Mouse (Mus musculus) intestine, embryonic 16.5 days (tissue): ENCODE results near the gene Mau2. TPM values are rescaled to one million over a fixed set of nuclear protein-coding genes. Genes with fewer than 3 reads are reported as not detected.
"Not testable (repeated sequence)": the region's sequence is repeated elsewhere in the genome, so short reads cannot be mapped to it uniquely, and the experiment has no call there.

Experiments used
- ATAC-seq: fragments of 200-750 bp; cut with Nextera tagmentation; 2 replicates; pipeline ENCODE4 v1.8.0; 2017; ENCODE audit warnings: moderate TSS enrichment, moderate library complexity
- H3K27ac ChIP-seq: fragments of 300-500 bp; sonication (generic); 2 replicates; pipeline ENCODE4 v1.5.1; 2014; ENCODE audit warnings: mild to moderate bottlenecking, low read length
- H3K27me3 ChIP-seq: fragments of 300-500 bp; sonication (generic); replicated peaks from 2 replicates; pipeline ENCODE4 v1.6.1; 2014; ENCODE audit warnings: low read length, control low read depth, mixed read lengths; ENCODE audit not compliant: control insufficient read depth, insufficient read depth
- H3K36me3 ChIP-seq: fragments of 300-500 bp; sonication (generic); 2 replicates; pipeline ENCODE4 v1.6.1; 2014; ENCODE audit warnings: low read length, control low read depth; ENCODE audit not compliant: control insufficient read depth, insufficient read depth
- H3K4me1 ChIP-seq: fragments of 300-500 bp; sonication (generic); 2 replicates; pipeline ENCODE4 v1.6.1; 2014; ENCODE audit warnings: low read length, control low read depth, mixed read lengths; ENCODE audit not compliant: control insufficient read depth, insufficient read depth
- H3K4me2 ChIP-seq: fragments of 300-500 bp; sonication (generic); 2 replicates; pipeline ENCODE4 v1.6.1; 2014; ENCODE audit warnings: low read depth, low read length, control low read depth
- H3K4me3 ChIP-seq: fragments of 300-500 bp; sonication (generic); 2 replicates; pipeline ENCODE4 v1.5.1; 2014; ENCODE audit warnings: mild to moderate bottlenecking, low read length
- H3K9ac ChIP-seq: fragments of 300-500 bp; sonication (generic); 2 replicates; pipeline ENCODE4 v1.6.1; 2014; ENCODE audit warnings: low read depth, low read length
- H3K9me3 ChIP-seq: fragments of 300-500 bp; sonication (generic); 2 replicates; pipeline ENCODE4 v1.6.1; 2016; ENCODE audit warnings: low read length, control low read depth; ENCODE audit not compliant: control insufficient read depth
- WGBS: fragments of 180-500 bp; shearing (Covaris S2); extraction: QIAGEN DNeasy Blood & Tissue Kit; methylation state at CpG from one replicate; pipeline ENCODE4 v1.1.7; 2014; 5-methylcytosine and 5-hydroxymethylcytosine counted together
- polyA plus RNA-seq: library from polyadenylated mRNA; unstranded; fragments of >200 nt; fragmentation: Nextera tagmentation; extraction: Ambion mirVana; gene quantifications from 2 replicates; pipeline ENCODE4 v1.2.1, GENCODE M21; 2015

The Mau2 gene
- polyA plus RNA-seq, 1 experiment from 2014 or later, result 44.4 TPM

GRCm38 (mm10) chr8:70073682-70074081, 31.1 kb upstream of the Mau2 start:
- Histone ChIP-seq H3K9ac (peak overlapping the region; percentile 68; the same call in 1 of the 2 replicates), H3K27me3 (no peaks in the 10 kb centered on the region), H3K27ac (peak overlapping the region; percentile 85), H3K4me2 (peak overlapping the region; percentile 54), H3K4me3 (peak overlapping the region; percentile 46; the same call in 1 of the 2 replicates), H3K4me1 (peaks cover 7% of the 10 kb centered on the region), H3K9me3 (no peaks in the 10 kb centered on the region), H3K36me3 (no peaks in the 10 kb centered on the region; the same call in 1 of the 2 replicates)
- WGBS, result 56% methylated on average over 1 of the region's 1 CpGs
- peak; percentile 69 for ATAC-seq

GRCm38 (mm10) chr8:70073120-70073519, 30.6 kb upstream of the Mau2 start:
- Histone ChIP-seq H3K4me2 (peak overlapping the region; percentile 54), H3K4me3 (peak overlapping the region; percentile 46), H3K9me3 (no peaks in the 10 kb centered on the region), H3K27ac (peak overlapping the region; percentile 85), H3K4me1 (peaks cover 7% of the 10 kb centered on the region), H3K27me3 (no peaks in the 10 kb centered on the region), H3K9ac (peak overlapping the region; percentile 68), H3K36me3 (no peaks in the 10 kb centered on the region; the same call in 1 of the 2 replicates)
- 51% methylated on average over 8 of the region's 8 CpGs for WGBS
- peak; percentile 32 for ATAC-seq

DNA sequence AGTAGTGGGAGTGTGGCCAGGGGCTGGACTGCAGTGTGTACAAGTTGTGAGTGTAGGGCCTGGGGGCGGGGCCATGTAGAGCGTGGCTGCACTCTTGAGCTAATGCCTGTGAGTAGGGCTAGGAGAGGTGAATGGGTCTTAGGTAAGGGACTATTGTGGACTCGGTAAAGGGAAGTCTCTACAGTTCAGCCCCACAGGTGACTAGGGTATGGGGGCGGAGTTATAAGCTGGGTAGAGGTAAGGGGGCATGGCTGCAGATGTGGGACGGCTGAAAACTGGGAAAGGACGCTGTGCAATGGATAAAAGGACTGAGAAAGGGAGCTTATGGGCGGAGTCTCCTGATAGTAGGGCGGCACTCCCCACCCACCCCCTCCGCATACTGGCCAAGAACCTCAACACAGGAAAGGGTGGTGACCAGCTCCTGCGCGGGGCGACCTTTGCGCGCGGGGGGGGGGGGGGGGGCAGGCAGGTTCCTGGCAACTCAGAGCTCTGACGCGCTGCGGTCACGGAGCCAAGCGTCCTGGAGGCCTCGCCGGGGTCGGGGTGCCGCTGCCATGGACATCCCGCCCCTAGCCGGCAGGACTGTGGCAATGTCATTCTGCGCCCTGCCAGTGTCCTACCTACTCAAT, 30.0 kb upstream of the Mau2 start, which contains the start of gene Tm6sf2:
TSS of gene Tm6sf2 (plus strand) at position 484 of the 629 bp plus-strand sequence.
- ATAC-seq, result peak; percentile 87
- 13% methylated on average over 23 of the region's 27 CpGs for WGBS
- Histone ChIP-seq H3K4me2 (peak within 1 kb of the TSS; percentile 54), H3K4me1 (peaks cover 7% of the 10 kb centered on the region), H3K36me3 (no peaks in the 10 kb centered on the region; the same call in 1 of the 2 replicates), H3K27me3 (no peaks in the 10 kb centered on the region), H3K4me3 (peak within 1 kb of the TSS; percentile 46), H3K9ac (peak within 1 kb of the TSS; percentile 68), H3K9me3 (no peaks in the 10 kb centered on the region), H3K27ac (peak within 1 kb of the TSS; percentile 85)

DNA sequence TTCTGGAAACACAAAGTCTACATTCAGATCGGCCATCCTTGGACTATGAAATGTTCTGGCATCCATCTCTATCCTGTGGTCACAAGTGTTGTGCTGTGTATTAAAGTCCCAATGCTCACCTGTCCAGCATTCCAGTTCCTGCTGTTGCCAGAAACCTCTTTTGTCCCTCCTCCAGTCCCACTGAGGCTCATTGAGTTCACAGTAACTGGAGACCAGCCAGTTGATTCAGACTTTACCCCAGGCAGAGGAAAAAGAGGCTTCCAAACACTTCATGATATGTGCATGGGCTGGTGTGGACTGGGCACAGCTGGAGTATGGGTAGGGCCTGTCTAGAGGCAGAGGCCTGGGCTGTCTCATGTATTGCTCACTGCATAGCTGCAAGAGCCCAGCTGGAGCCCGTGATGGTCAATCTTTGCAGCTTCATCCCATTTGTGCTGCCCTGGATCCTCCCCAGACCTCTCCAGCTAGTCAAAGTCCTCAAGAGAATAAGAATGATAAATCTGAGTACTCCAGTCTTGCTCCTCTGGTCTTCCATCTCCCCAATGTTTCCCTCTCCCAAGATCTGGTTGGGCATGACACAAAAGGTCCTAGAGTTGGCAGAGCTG, 29.4 kb upstream of the Mau2 start:
- H3K9ac ChIP-seq, result 0 out of 2 replicates have a peak overlapping the region, but pooled peaks have one; percentile 24
- WGBS, result 65% methylated on average over 2 of the region's 2 CpGs
- no peaks in the 10 kb centered on the region; the same call in 1 of the 2 replicates for H3K36me3 ChIP-seq
- no peak overlapping the region for H3K4me3 ChIP-seq
- peak overlapping the region; percentile 54 for H3K4me2 ChIP-seq
- no peaks in the 10 kb centered on the region for H3K27me3 ChIP-seq
- peak; percentile 21 for ATAC-seq
- no peaks in the 10 kb centered on the region for H3K9me3 ChIP-seq
- H3K27ac ChIP-seq, result peak overlapping the region; percentile 64
- peaks cover 7% of the 10 kb centered on the region for H3K4me1 ChIP-seq

GRCm38 (mm10) chr8:70057721-70058120, 15.2 kb upstream of the Mau2 start:
- ATAC-seq, result no peak
- Histone ChIP-seq H3K27ac (no peak overlapping the region), H3K4me1 (no peaks in the 10 kb centered on the region), H3K4me2 (no peak overlapping the region), H3K36me3 (peaks cover 11% of the 10 kb centered on the region), H3K4me3 (no peak overlapping the region), H3K9me3 (no peaks in the 10 kb centered on the region), H3K27me3 (no peaks in the 10 kb centered on the region), H3K9ac (no peak overlapping the region)
- WGBS, result 65% methylated on average over 1 of the region's 1 CpGs

GRCm38 (mm10) chr8:70050434-70050833, 7.9 kb upstream of the Mau2 start:
- 96% methylated on average over 5 of the region's 5 CpGs for WGBS
- not testable (repeated sequence) for ATAC-seq, H3K4me3 ChIP-seq, H3K4me1 ChIP-seq, H3K27ac ChIP-seq, H3K9me3 ChIP-seq, H3K4me2 ChIP-seq, H3K9ac ChIP-seq, H3K27me3 ChIP-seq
- peaks cover 12% of the 10 kb centered on the region for H3K36me3 ChIP-seq

DNA sequence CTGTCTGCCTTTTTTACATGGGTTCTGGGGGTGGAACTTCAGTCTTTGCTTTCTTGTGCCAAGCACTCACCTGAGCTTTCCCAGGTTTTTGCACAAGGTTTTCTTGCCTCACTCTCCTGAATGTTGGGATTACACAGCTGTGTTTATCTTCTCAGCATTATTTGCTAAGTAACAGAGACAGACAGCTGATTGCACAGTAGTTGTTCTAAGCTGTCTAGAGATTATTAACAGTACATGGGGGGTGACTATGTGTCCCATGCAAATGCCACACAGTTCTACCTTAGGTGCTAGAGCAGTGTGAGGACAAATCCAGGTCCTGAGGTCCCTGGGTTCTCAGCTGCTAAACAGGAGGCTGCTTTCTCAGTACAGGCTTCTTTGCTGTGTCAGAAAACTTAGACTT, 7.1 kb upstream of the Mau2 start:
- H3K4me1 ChIP-seq, result no peaks in the 10 kb centered on the region
- no peaks in the 10 kb centered on the region for H3K27me3 ChIP-seq
- ATAC-seq, result no peak
- H3K36me3 ChIP-seq, result peaks cover 12% of the 10 kb centered on the region
- no peak overlapping the region for H3K9ac ChIP-seq
- H3K4me3 ChIP-seq, result no peak overlapping the region
- H3K27ac ChIP-seq, result no peak overlapping the region
- H3K9me3 ChIP-seq, result no peaks in the 10 kb centered on the region
- H3K4me2 ChIP-seq, result no peak overlapping the region

DNA sequence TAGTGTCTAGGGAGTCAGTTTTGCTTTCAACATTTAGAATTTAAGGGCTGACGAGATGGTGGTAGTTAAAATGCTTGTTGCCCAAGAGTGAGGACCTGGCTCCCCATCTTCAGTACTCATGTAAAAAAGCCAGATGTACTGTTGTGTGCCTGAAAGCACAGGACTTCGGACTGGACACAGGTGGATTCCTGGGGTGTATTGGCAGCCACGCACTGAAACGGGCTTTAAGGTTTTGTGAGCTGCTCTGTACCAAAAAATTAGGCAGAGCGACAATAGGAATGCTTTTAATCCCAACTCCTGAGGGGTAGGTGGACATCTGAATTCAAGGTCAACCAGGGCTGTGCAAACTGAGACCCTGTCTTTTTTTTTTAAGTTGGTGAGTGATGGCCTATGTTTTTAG, 1.5 kb upstream of the Mau2 start:
- WGBS, result 90% methylated on average over 5 of the region's 5 CpGs
- H3K27ac ChIP-seq, result no peak overlapping the region
- no peak for ATAC-seq
- H3K4me2 ChIP-seq, result peak overlapping the region; percentile 87
- no peaks in the 10 kb centered on the region for H3K27me3 ChIP-seq
- peaks cover 15% of the 10 kb centered on the region for H3K4me1 ChIP-seq
- H3K9ac ChIP-seq, result peak overlapping the region; percentile 97; the same call in 1 of the 2 replicates
- no peaks in the 10 kb centered on the region for H3K9me3 ChIP-seq
- peak overlapping the region; percentile 99; the same call in 1 of the 2 replicates for H3K4me3 ChIP-seq
- H3K36me3 ChIP-seq, result no peaks in the 10 kb centered on the region

GRCm38 (mm10) chr8:70041885-70042546, 518 bp downstream of the Mau2 start:
- Histone ChIP-seq H3K9ac (peak overlapping the region; percentile 97), H3K9me3 (no peaks in the 10 kb centered on the region), H3K27ac (no peak overlapping the region; the same call in 1 of the 2 replicates), H3K4me1 (peaks cover 15% of the 10 kb centered on the region), H3K4me2 (peak overlapping the region; percentile 93), H3K36me3 (no peaks in the 10 kb centered on the region), H3K4me3 (peak overlapping the region; percentile 99), H3K27me3 (no peaks in the 10 kb centered on the region)
- 1% methylated on average over 47 of the region's 47 CpGs for WGBS
- peak; percentile 59 for ATAC-seq
